Mouse (Mus musculus) stomach, embryonic 14.5 days (tissue): ENCODE data around the gene H2-DMb2. TPM values are rescaled to one million over a fixed set of nuclear protein-coding genes. Genes with fewer than 3 reads are reported as not detected.

Source experiments
- ATAC-seq: fragments of 200-750 bp; cut with Nextera tagmentation; 2 replicates; pipeline ENCODE4 v1.8.0; 2017; ENCODE audit warnings: low read depth, moderate TSS enrichment; ENCODE audit not compliant: insufficient number of reproducible peaks, insufficient read depth, low FRiP score
- H3K27ac ChIP-seq: fragments of 300-500 bp; sonication (generic); 2 replicates; pipeline ENCODE4 v1.5.1; 2014; ENCODE audit warnings: mild to moderate bottlenecking, low read length, moderate library complexity, mixed read lengths
- H3K27me3 ChIP-seq: fragments of 300-500 bp; sonication (generic); 2 replicates; pipeline ENCODE4 v1.6.1; 2014; ENCODE audit warnings: low read length, control low read depth, mixed read lengths; ENCODE audit not compliant: control insufficient read depth, insufficient read depth
- H3K36me3 ChIP-seq: fragments of 300-500 bp; sonication (generic); 2 replicates; pipeline ENCODE4 v1.6.1; 2014; ENCODE audit warnings: mild to moderate bottlenecking, control low read depth, low read length, moderate library complexity, mixed read lengths; ENCODE audit not compliant: control insufficient read depth, insufficient read depth
- H3K4me1 ChIP-seq: fragments of 300-500 bp; sonication (generic); 2 replicates; pipeline ENCODE4 v1.6.1; 2014; ENCODE audit warnings: low read length, control low read depth, mixed read lengths; ENCODE audit not compliant: control insufficient read depth, insufficient read depth
- H3K4me2 ChIP-seq: fragments of 300-500 bp; sonication (generic); replicated peaks from 2 replicates; pipeline ENCODE4 v1.6.1; 2014; ENCODE audit warnings: low read depth, low read length, control low read depth
- H3K4me3 ChIP-seq: fragments of 300-500 bp; sonication (generic); 2 replicates; pipeline ENCODE4 v1.5.1; 2014; ENCODE audit warnings: low read depth, low read length, control low read depth
- H3K9ac ChIP-seq: fragments of 300-500 bp; sonication (generic); replicated peaks from 2 replicates; pipeline ENCODE4 v1.6.1; 2014; ENCODE audit warnings: low read depth, mild to moderate bottlenecking, control low read depth, low read length, moderate library complexity, mixed read lengths
- H3K9me3 ChIP-seq: fragments of 300-500 bp; sonication (generic); 2 replicates; pipeline ENCODE4 v1.6.1; 2016; ENCODE audit warnings: low read depth, low read length, control low read depth; ENCODE audit not compliant: control insufficient read depth
- WGBS: fragments of 180-500 bp; shearing (Covaris S2); extraction: QIAGEN DNeasy Blood & Tissue Kit; methylation state at CpG from one replicate; pipeline ENCODE4 v1.1.7; 2014; 5-methylcytosine and 5-hydroxymethylcytosine counted together
- polyA plus RNA-seq: library from polyadenylated mRNA; unstranded; fragments of >200 nt; fragmentation: Nextera tagmentation; extraction: Ambion mirVana; gene quantifications from 2 replicates; pipeline ENCODE4 v1.2.1, GENCODE M21; 2014

H2-DMb2 gene
- polyA plus RNA-seq, 1 experiment from 2014 or later: 0.38 TPM

DNA sequence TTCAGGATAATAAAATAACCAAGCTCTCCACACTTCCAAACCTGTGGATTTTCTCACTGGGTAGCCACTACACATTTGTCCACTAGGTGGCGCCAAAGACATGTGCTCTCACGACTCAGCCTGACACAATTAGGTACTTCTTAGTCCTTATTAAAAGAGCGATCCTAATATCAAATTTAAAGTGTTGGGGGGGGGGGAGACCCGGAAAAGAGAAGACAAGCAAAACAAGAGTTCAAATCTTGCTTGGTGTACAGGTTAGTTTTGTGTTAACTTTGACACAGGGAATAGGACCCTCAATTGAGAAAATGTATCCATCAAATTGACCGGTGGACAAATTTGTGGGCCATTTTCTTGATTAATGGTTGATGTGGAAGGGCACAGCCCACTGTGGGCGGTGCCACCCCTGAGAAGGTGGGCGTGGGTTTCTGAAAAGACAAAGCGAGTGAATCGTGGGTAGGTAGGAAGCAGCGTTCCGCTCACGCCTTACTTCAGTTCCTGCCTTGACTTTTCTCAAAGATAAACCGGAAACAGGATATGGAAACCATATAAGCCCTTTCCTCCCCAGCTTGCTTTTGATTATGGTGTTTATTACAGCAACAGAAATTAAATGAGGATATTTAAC lies 27.9 kb downstream of the H2-DMb2 start:
- Histone ChIP-seq H3K9me3 (no peaks in the 10 kb centered on the region; the same call in 1 of the 2 replicates), H3K4me3 (no peak overlapping the region), H3K4me1 (no peaks in the 10 kb centered on the region), H3K4me2 (no peak overlapping the region), H3K27me3 (no peaks in the 10 kb centered on the region), H3K36me3 (no peaks in the 10 kb centered on the region), H3K9ac (no peak overlapping the region), H3K27ac (no peak overlapping the region)
- 40% methylated on average over 13 of the region's 13 CpGs for WGBS
- ATAC-seq: no peak

DNA sequence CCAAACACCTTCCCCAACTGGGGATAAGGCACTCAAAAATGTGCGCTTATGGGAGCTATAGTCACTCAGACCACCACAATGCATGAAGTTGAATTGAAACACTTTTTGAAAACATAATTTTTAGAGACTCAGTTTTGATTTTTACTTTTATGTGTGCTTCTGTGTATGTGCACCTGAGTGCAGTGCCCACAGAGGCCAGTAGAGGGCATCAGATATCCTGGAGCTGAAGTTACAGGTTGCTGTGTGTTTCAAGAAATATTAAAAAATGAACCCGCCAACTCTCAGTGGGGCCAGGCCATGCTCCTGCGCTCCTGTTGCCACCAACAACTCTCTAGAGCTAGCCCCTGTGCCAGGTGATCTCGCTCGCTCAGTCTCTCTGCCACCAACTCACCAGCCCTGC lies 29.4 kb downstream of the H2-DMb2 start:
- WGBS: 93% methylated on average over 5 of the region's 5 CpGs
- H3K27me3 ChIP-seq: no peaks in the 10 kb centered on the region
- no peaks in the 10 kb centered on the region; the same call in 1 of the 2 replicates for H3K9me3 ChIP-seq
- no peak for ATAC-seq
- H3K9ac ChIP-seq: no peak overlapping the region
- H3K4me1 ChIP-seq: no peaks in the 10 kb centered on the region
- no peak overlapping the region for H3K4me3 ChIP-seq
- H3K36me3 ChIP-seq: no peaks in the 10 kb centered on the region
- no peak overlapping the region for H3K4me2 ChIP-seq
- no peak overlapping the region for H3K27ac ChIP-seq

DNA sequence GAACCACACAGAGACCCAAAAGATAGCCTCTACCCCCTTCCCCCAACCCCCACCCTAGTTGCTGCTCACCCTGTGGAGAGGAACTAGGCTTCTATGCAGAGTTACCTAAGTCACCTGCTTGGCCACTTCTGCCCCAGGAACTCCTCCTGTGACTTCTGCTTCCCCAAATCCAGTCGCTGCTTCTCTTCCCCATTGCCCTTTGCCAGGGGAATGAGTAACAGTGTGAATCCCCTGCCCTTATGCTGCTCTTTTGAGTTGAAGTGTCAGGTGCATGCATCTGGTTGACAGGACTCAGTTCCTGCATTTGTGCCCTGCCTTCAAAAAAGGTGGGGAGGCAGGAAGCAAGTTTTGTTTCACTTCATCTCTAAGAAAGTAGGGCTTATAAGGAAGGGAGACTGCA lies 31.0 kb downstream of the H2-DMb2 start:
- no peak for ATAC-seq
- WGBS: 52% methylated on average over 1 of the region's 1 CpGs
- H3K27me3 ChIP-seq: no peaks in the 10 kb centered on the region
- no peaks in the 10 kb centered on the region for H3K4me1 ChIP-seq
- no peaks in the 10 kb centered on the region; the same call in 1 of the 2 replicates for H3K9me3 ChIP-seq
- H3K4me3 ChIP-seq: no peak overlapping the region
- H3K9ac ChIP-seq: no peak overlapping the region
- H3K27ac ChIP-seq: no peak overlapping the region
- H3K4me2 ChIP-seq: no peak overlapping the region
- H3K36me3 ChIP-seq: no peaks in the 10 kb centered on the region

DNA sequence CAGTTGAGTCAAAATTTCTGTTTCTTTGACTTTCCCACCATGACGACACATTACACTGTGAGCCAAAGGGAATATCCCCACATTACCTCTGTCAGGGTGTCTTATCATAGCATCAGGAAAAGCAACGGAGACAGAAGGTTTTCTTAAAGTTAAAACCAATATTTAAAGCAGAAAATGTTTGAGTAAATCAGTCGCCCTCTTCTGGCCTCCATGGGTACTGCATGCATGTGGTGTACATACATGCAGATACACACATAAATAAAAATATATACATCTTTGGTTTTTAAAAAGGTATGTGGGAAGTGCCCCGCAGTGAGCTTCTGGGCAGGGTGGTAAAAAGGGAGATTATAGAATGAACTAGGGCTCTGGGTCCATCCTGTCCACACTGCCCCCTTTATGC lies 34.1 kb downstream of the H2-DMb2 start:
- H3K9ac ChIP-seq: no peak overlapping the region
- 63% methylated on average over 4 of the region's 4 CpGs for WGBS
- no peak for ATAC-seq
- H3K36me3 ChIP-seq: no peaks in the 10 kb centered on the region
- H3K27me3 ChIP-seq: no peaks in the 10 kb centered on the region
- H3K4me3 ChIP-seq: no peak overlapping the region
- no peak overlapping the region for H3K4me2 ChIP-seq
- H3K9me3 ChIP-seq: no peaks in the 10 kb centered on the region; the same call in 1 of the 2 replicates
- no peak overlapping the region for H3K27ac ChIP-seq
- H3K4me1 ChIP-seq: no peaks in the 10 kb centered on the region

DNA sequence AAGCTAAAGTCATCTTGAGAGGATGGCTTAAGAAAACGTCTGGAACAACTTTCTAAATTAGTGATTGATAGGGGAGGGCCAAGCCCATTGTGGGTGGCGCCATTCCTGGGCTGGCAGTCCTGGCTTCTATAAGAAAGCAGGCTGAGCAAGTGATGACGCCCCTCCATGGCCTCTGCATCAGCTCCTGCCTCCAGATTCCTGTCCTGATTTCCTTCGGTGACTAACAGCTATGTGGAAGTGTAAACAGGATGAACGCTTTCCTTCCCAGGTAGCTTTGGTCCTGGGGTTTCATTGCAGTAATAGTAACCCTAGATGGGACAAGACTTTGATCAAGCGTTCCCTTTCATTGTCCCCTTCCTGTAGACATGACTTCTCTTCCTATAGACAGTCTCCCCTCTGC lies 35.9 kb downstream of the H2-DMb2 start:
- no peak overlapping the region for H3K4me2 ChIP-seq
- 52% methylated on average over 6 of the region's 6 CpGs for WGBS
- H3K4me1 ChIP-seq: no peaks in the 10 kb centered on the region
- no peaks in the 10 kb centered on the region for H3K36me3 ChIP-seq
- no peak overlapping the region for H3K27ac ChIP-seq
- ATAC-seq: no peak
- no peak overlapping the region for H3K4me3 ChIP-seq
- H3K9ac ChIP-seq: no peak overlapping the region
- H3K9me3 ChIP-seq: no peaks in the 10 kb centered on the region; the same call in 1 of the 2 replicates
- no peaks in the 10 kb centered on the region for H3K27me3 ChIP-seq

DNA sequence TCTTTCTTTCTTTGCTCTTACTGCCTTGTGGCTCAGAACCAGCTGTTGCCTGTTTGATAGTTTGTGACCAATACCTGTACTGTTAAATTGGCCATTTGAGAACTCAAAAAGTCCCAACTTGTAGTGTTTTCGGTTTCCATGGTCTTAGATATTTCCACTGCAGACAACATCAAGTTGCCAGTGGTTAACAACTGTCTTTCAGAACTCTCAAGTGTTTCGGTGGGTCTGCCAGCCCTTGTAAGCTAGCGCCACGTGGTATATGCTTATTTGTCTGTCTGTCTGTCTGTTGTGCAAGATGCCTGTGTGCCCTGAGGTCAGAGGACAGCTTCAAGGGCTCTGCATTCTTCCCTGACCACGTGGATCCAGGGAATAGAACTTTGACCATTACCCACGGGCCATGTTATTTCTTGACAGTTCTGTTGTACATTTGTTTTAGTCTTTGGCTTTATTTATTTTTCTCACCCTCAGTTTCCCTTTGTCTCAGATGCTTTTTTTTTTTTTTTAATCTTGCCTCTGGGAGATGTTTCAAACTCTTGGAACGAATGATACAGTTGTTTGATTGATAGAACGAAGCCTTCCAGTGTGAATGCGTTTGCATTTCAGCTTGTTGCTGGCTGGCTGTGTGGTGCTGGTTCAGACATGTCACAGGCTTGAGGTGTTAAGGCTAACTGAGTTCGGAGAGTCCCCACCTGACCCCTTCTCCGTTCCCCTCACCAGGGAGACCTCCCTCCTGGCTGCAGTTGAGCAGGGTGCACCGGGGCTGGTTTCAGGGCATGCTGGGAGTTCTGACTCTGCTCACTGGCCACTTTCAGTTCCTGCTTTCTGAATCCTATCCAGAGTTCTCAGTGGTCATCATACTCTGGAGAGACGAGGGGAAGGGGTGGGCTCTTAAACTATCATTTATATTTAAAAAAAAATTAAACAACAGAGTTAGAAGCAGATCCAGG lies 37.1 kb downstream of the H2-DMb2 start:
- Histone ChIP-seq H3K27ac (no peak overlapping the region), H3K4me3 (no peak overlapping the region), H3K4me2 (no peak overlapping the region), H3K9me3 (no peaks in the 10 kb centered on the region; the same call in 1 of the 2 replicates), H3K4me1 (no peaks in the 10 kb centered on the region), H3K27me3 (no peaks in the 10 kb centered on the region), H3K9ac (no peak overlapping the region), H3K36me3 (no peaks in the 10 kb centered on the region)
- ATAC-seq: no peak
- WGBS: 64% methylated on average over 13 of the region's 13 CpGs

DNA sequence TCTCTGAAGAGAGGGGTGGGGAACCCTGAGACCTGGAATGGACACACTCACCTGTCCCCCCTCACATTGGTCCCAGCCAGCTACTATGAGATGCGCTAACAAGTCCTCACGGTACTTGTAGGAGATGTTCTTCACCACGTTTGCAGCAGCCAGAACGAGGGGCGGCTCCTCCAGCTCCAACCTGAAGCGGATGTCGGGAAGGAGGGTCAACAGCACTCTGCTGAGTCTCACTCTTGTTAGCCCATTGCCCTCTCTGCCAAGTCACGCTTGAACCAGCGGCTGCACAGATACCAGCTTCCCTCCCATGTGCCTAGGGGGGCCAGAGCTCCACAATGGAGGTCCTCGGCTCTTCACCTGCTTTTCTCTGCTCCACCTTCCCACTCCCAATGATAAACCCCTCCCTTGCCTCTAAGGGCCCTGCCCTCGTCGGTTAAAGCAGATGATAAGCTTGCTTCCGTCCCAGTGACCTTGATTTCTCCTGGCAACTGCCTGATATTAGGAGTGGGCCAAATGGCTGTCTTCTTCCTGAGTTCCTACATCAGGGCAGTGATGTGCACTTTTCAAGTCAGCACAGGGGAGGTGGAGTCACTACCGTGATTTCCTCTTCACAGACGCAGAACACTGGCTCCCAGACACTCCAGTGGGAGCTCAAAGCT lies 40.6 kb downstream of the H2-DMb2 start:
- Histone ChIP-seq H3K4me3 (no peak overlapping the region), H3K9me3 (no peaks in the 10 kb centered on the region), H3K4me2 (no peak overlapping the region), H3K27ac (no peak overlapping the region), H3K9ac (no peak overlapping the region), H3K4me1 (peaks cover 4% of the 10 kb centered on the region; the same call in 1 of the 2 replicates), H3K27me3 (no peaks in the 10 kb centered on the region), H3K36me3 (no peaks in the 10 kb centered on the region)
- WGBS: 68% methylated on average over 15 of the region's 15 CpGs
- ATAC-seq: no peak

DNA sequence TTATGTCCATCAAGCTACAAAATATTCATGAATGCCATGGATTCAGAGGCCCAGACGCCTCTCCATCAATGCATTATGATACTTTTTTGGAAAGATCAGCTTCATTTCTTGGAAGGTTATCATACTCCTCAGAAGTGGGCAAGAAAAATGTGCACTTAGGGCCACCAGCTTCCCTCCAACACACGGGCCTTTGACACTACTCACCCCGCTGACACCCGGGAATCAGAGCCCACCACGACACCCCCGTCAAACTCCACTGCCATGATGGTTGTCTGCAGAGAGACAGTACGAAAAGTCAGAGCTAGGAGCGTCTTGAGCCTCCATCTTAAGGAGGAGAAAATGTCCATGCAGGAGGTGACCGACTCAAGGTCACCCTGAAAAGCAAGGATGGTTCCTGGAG lies 42.4 kb downstream of the H2-DMb2 start:
- H3K4me1 ChIP-seq: peaks cover 4% of the 10 kb centered on the region; the same call in 1 of the 2 replicates
- H3K36me3 ChIP-seq: no peaks in the 10 kb centered on the region
- H3K9ac ChIP-seq: no peak overlapping the region
- no peak overlapping the region for H3K4me3 ChIP-seq
- H3K27ac ChIP-seq: no peak overlapping the region
- no peak overlapping the region for H3K4me2 ChIP-seq
- no peaks in the 10 kb centered on the region for H3K27me3 ChIP-seq
- WGBS: 86% methylated on average over 9 of the region's 9 CpGs
- ATAC-seq: no peak
- no peaks in the 10 kb centered on the region for H3K9me3 ChIP-seq
